Mouse (Mus musculus) naive thymus-derived CD4-positive, alpha-beta T cell, adult 2 months (primary cell): Measurements from ENCODE around the gene Lrrc4.

Source experiments
- DNase-seq: peaks from one replicate; pipeline ENCODE4 v3.0.0-alpha.2; 2011; ENCODE audit warnings: low read depth

The Lrrc4 gene

GRCm38 (mm10) chr6:28766622-28767021, 64.9 kb downstream of the Lrrc4 start:
- no peak for DNase-seq

- DNase-seq = no peak
These were observed 69.3 kb downstream of the Lrrc4 start for GRCm38 (mm10) chr6:28762132-28762775.

GRCm38 (mm10) chr6:28761728-28762127, 69.8 kb downstream of the Lrrc4 start:
- DNase-seq = no peak

- no peak for DNase-seq
These were observed 73.3 kb downstream of the Lrrc4 start for GRCm38 (mm10) chr6:28758293-28758692.

GRCm38 (mm10) chr6:28756306-28757018, 75.1 kb downstream of the Lrrc4 start:
- DNase-seq = no peak

GRCm38 (mm10) chr6:28754127-28754898, 77.2 kb downstream of the Lrrc4 start:
- no peak for DNase-seq

GRCm38 (mm10) chr6:28753681-28754080, 77.9 kb downstream of the Lrrc4 start:
- no peak for DNase-seq

- no peak for DNase-seq
These were observed 78.3 kb downstream of the Lrrc4 start for GRCm38 (mm10) chr6:28753217-28753616.

- DNase-seq = no peak
These were observed 80.4 kb downstream of the Lrrc4 start for GRCm38 (mm10) chr6:28751186-28751585.

GRCm38 (mm10) chr6:28749224-28749623, 82.3 kb downstream of the Lrrc4 start:
- DNase-seq = no peak

- no peak for DNase-seq
These were observed 83.4 kb downstream of the Lrrc4 start for GRCm38 (mm10) chr6:28747931-28748670.

GRCm38 (mm10) chr6:28747025-28747424, 84.5 kb downstream of the Lrrc4 start:
- no peak for DNase-seq

- DNase-seq = no peak
These were observed 85.7 kb downstream of the Lrrc4 start for GRCm38 (mm10) chr6:28745864-28746263.

GRCm38 (mm10) chr6:28743586-28743985, 88.0 kb downstream of the Lrrc4 start:
- no peak for DNase-seq

- DNase-seq = no peak
These were observed 93.9 kb downstream of the Lrrc4 start for GRCm38 (mm10) chr6:28737601-28738000.

- DNase-seq = no peak
These were observed 94.9 kb downstream of the Lrrc4 start for GRCm38 (mm10) chr6:28736665-28737064.

- no peak for DNase-seq
These were observed 96.4 kb downstream of the Lrrc4 start for GRCm38 (mm10) chr6:28735116-28735515.

- DNase-seq = no peak
These were observed 97.5 kb downstream of the Lrrc4 start for GRCm38 (mm10) chr6:28733884-28734647.

- DNase-seq = no peak
These were observed 100.3 kb downstream of the Lrrc4 start for GRCm38 (mm10) chr6:28731246-28731645.

- DNase-seq = no peak
These were observed 101.9 kb downstream of the Lrrc4 start for GRCm38 (mm10) chr6:28729649-28730048.

- DNase-seq = no peak
These were observed 102.3 kb downstream of the Lrrc4 start for GRCm38 (mm10) chr6:28729236-28729635.
